Mouse (Mus musculus): Measurements from ENCODE around the gene Smyd1. TPM values are rescaled to one million over a fixed set of nuclear protein-coding genes. Genes with fewer than 3 reads are reported as not detected.
A peak's percentile ranks its signal among the peaks of the same experiment; 100 is the strongest.

Gene Smyd1
- total RNA-seq, 1 experiment from 2014 or later, result 0.52 TPM

- no peak for DNase-seq
Measured at GRCm38 (mm10) chr6:71259166-71259565, 62.9 kb downstream of the Smyd1 start.

GRCm38 (mm10) chr6:71258562-71258961 is 63.5 kb downstream of the Smyd1 start:
- DNase-seq, result no peak

- no peak for DNase-seq
Measured at GRCm38 (mm10) chr6:71257375-71257774, 64.7 kb downstream of the Smyd1 start.

- DNase-seq, result no peak
Measured at GRCm38 (mm10) chr6:71256166-71256565, 65.9 kb downstream of the Smyd1 start.

GRCm38 (mm10) chr6:71254456-71254855 is 67.6 kb downstream of the Smyd1 start:
- DNase-seq, result no peak

GRCm38 (mm10) chr6:71250951-71251350 is 71.1 kb downstream of the Smyd1 start:
- no peak for DNase-seq

GRCm38 (mm10) chr6:71249615-71250014 is 72.4 kb downstream of the Smyd1 start:
- DNase-seq, result no peak

- no peak for DNase-seq
Measured at GRCm38 (mm10) chr6:71248420-71248819, 73.6 kb downstream of the Smyd1 start.

GRCm38 (mm10) chr6:71243258-71243657 is 78.8 kb downstream of the Smyd1 start:
- no peak for DNase-seq

GRCm38 (mm10) chr6:71242811-71243210 is 79.2 kb downstream of the Smyd1 start:
- no peak for DNase-seq

- no peak for DNase-seq
Measured at GRCm38 (mm10) chr6:71240831-71241230, 81.2 kb downstream of the Smyd1 start.

GRCm38 (mm10) chr6:71239069-71239750 is 82.8 kb downstream of the Smyd1 start:
- DNase-seq, result peak; percentile 17

GRCm38 (mm10) chr6:71237031-71237431 is 85.0 kb downstream of the Smyd1 start:
- no peak for DNase-seq

GRCm38 (mm10) chr6:71236506-71236905 is 85.5 kb downstream of the Smyd1 start:
- no peak for DNase-seq

- no peak for DNase-seq
Measured at GRCm38 (mm10) chr6:71235944-71236343, 86.1 kb downstream of the Smyd1 start.

GRCm38 (mm10) chr6:71235121-71235520 is 86.9 kb downstream of the Smyd1 start:
- no peak for DNase-seq

GRCm38 (mm10) chr6:71227157-71227770 is 94.8 kb downstream of the Smyd1 start:
- no peak for DNase-seq

GRCm38 (mm10) chr6:71226544-71226943 is 95.5 kb downstream of the Smyd1 start:
- no peak for DNase-seq

GRCm38 (mm10) chr6:71224184-71224943 is 97.7 kb downstream of the Smyd1 start:
- DNase-seq, result no peak

GRCm38 (mm10) chr6:71221501-71221900 is 100.5 kb downstream of the Smyd1 start:
- DNase-seq, result no peak

- no peak for DNase-seq
Measured at GRCm38 (mm10) chr6:71212471-71212870, 109.6 kb downstream of the Smyd1 start.

- no peak for DNase-seq
Measured at GRCm38 (mm10) chr6:71211917-71212316, 110.1 kb downstream of the Smyd1 start.

GRCm38 (mm10) chr6:71208691-71209090 is 113.3 kb downstream of the Smyd1 start:
- DNase-seq, result no peak

Measured in adrenal gland, postnatal 14 days (tissue).